Mouse (Mus musculus) spleen, adult 2 months (tissue): ENCODE data around the gene 2900026A02Rik.

ENCODE experiments used
- CTCF ChIP-seq: fragments of 200-500 bp; IDR thresholded peaks from 2 replicates; pipeline ENCODE4 v1.5.1; 2011; ENCODE audit warnings: mild to moderate bottlenecking, inconsistent platforms; ENCODE audit not compliant: insufficient read depth, insufficient read length, insufficient replicate concordance; ENCODE audit errors: extremely low read depth
- POLR2A ChIP-seq: fragments of 200-500 bp; IDR thresholded peaks from 2 replicates; pipeline ENCODE4 v1.6.1; 2011; ENCODE audit warnings: low read depth, low read length, inconsistent platforms

- TF ChIP-seq CTCF, result no peak
- TF ChIP-seq POLR2A, result no peak
These were observed 13.0 kb downstream of the 2900026A02Rik start for GRCm38 (mm10) chr5:113208048-113208447.
